Mouse (Mus musculus) neural tube, embryonic 11.5 days (tissue): Measurements from ENCODE around the gene Fcgr4. TPM values are rescaled to one million over a fixed set of nuclear protein-coding genes. Genes with fewer than 3 reads are reported as not detected.
"Not testable (repeated sequence)": the region's sequence is repeated elsewhere in the genome, so short reads cannot be mapped to it uniquely, and the experiment has no call there.

Experiments
- ATAC-seq: fragments of 200-750 bp; cut with Nextera tagmentation; 2 replicates; pipeline ENCODE4 v1.8.0; 2017; ENCODE audit warnings: moderate number of reproducible peaks, mild to moderate bottlenecking, moderate TSS enrichment, moderate library complexity; ENCODE audit not compliant: insufficient read depth, low FRiP score, low TSS enrichment
- DNase-seq: peaks from one replicate; pipeline ENCODE4 v3.0.0-alpha.2; 2015; ENCODE audit warnings: low spot score
- H3K27ac ChIP-seq: fragments of 300-500 bp; sonication (generic); 2 replicates; pipeline ENCODE4 v1.5.1; 2014; ENCODE audit warnings: low read depth, mild to moderate bottlenecking, low read length
- H3K27me3 ChIP-seq: fragments of 300-500 bp; sonication (generic); 2 replicates; pipeline ENCODE4 v1.6.1; 2014; ENCODE audit warnings: mild to moderate bottlenecking, low read length, mixed read lengths; ENCODE audit not compliant: control insufficient read depth, insufficient read depth
- H3K36me3 ChIP-seq: fragments of 300-500 bp; sonication (generic); 2 replicates; pipeline ENCODE4 v1.6.1; 2014; ENCODE audit warnings: mild to moderate bottlenecking, low read length, moderate library complexity, mixed read lengths; ENCODE audit not compliant: control insufficient read depth, insufficient read depth
- H3K4me1 ChIP-seq: fragments of 300-500 bp; sonication (generic); 2 replicates; pipeline ENCODE4 v1.6.1; 2014; ENCODE audit warnings: low read length, mixed read lengths; ENCODE audit not compliant: control insufficient read depth, insufficient read depth
- H3K4me2 ChIP-seq: fragments of 300-500 bp; sonication (generic); 2 replicates; pipeline ENCODE4 v1.6.1; 2014; ENCODE audit warnings: low read depth, mild to moderate bottlenecking, moderate library complexity
- H3K4me3 ChIP-seq: fragments of 300-500 bp; sonication (generic); 2 replicates; pipeline ENCODE4 v1.5.1; 2014; ENCODE audit warnings: low read depth, low read length
- H3K9ac ChIP-seq: fragments of 300-500 bp; sonication (generic); 2 replicates; pipeline ENCODE4 v1.6.1; 2014; ENCODE audit warnings: mild to moderate bottlenecking, low read length
- H3K9me3 ChIP-seq: fragments of 300-500 bp; sonication (generic); 2 replicates; pipeline ENCODE4 v1.6.1; 2016; ENCODE audit warnings: low read length; ENCODE audit not compliant: control insufficient read depth
- WGBS: fragments of 180-500 bp; shearing (Covaris S2); extraction: QIAGEN DNeasy Blood & Tissue Kit; methylation state at CpG from one replicate; pipeline ENCODE4 v1.1.7; 2014; 5-methylcytosine and 5-hydroxymethylcytosine counted together
- polyA plus RNA-seq: library from polyadenylated mRNA; unstranded; fragments of >200 nt; fragmentation: Nextera tagmentation; extraction: Ambion mirVana; gene quantifications from 2 replicates; pipeline ENCODE4 v1.2.1, GENCODE M21; 2014

Gene Fcgr4
- 0.19 and 0.26 TPM in 2 replicates for polyA plus RNA-seq

- no peaks in the 10 kb centered on the region for H3K36me3 ChIP-seq
- ATAC-seq = no peak
- H3K4me1 ChIP-seq = no peaks in the 10 kb centered on the region
- H3K9ac ChIP-seq = no peak within 1 kb of the TSS
- H3K27me3 ChIP-seq = no peaks in the 10 kb centered on the region
- H3K4me2 ChIP-seq = no peak within 1 kb of the TSS
- no peak within 1 kb of the TSS for H3K4me3 ChIP-seq
- no peak for DNase-seq
- no peaks in the 10 kb centered on the region for H3K9me3 ChIP-seq
- WGBS = 94% methylated on average over 2 of the region's 2 CpGs
- no peak within 1 kb of the TSS for H3K27ac ChIP-seq
Observed at GRCm38 (mm10) chr1:171018737-171019136, at the start of gene Fcgr4. TSS of gene Fcgr4 (plus strand) at chr1:171018920.

DNA sequence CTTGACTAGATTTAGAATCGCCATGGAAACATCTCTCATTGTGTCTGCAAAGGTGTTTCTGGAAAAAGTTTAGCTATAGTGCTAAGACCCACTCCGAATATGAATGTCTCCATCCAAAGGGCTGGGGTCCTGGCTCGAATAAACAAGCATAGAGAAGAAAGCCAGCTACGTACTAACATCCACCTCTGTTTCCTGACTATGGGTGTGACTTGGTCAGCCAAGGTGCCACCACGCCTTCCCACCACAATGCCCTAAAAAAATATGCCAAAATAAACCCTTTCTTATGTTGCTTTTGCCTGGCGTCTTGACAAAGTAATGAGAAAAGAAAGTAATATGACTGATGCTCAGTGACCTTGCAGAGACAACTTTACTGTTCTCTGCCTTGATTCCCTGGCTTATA is 46.2 kb upstream of the Fcgr4 start:
- 83% methylated on average over 6 of the region's 6 CpGs for WGBS
- H3K4me2 ChIP-seq = no peak overlapping the region
- H3K9me3 ChIP-seq = no peaks in the 10 kb centered on the region
- no peaks in the 10 kb centered on the region for H3K27me3 ChIP-seq
- ATAC-seq (no peak), DNase-seq (no peak)
- H3K36me3 ChIP-seq = no peaks in the 10 kb centered on the region
- no peaks in the 10 kb centered on the region for H3K4me1 ChIP-seq
- H3K27ac ChIP-seq = no peak overlapping the region
- no peak overlapping the region for H3K4me3 ChIP-seq
- H3K9ac ChIP-seq = no peak overlapping the region

GRCm38 (mm10) chr1:170972936-170973335 is 45.8 kb upstream of the Fcgr4 start:
- no peaks in the 10 kb centered on the region for H3K9me3 ChIP-seq
- no peaks in the 10 kb centered on the region for H3K36me3 ChIP-seq
- WGBS = 87% methylated on average over 4 of the region's 4 CpGs

DNA sequence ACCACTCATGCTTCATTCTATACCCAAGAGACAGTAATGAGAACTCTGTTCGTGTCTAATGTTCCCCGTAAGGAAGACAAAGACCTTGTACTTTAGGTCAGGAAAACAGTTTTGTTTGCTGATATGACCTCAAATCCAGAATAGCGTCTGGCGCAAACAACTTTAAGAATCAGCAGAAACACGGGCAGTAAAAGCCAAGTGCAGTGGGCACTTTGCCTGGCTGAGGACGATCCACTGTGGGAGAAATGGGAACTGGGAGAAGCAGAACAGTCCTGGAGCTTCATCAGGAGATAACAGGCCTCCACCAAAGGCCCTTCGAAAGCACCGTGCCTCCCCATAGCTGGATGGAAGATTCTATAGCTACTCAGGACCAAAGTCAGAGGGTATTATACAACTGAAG is 44.5 kb upstream of the Fcgr4 start:
- no peak overlapping the region for H3K4me2 ChIP-seq
- DNase-seq (no peak), ATAC-seq (no peak)
- no peaks in the 10 kb centered on the region for H3K36me3 ChIP-seq
- no peak overlapping the region for H3K9ac ChIP-seq
- H3K4me1 ChIP-seq = no peaks in the 10 kb centered on the region
- H3K27me3 ChIP-seq = no peaks in the 10 kb centered on the region
- WGBS = 88% methylated on average over 8 of the region's 8 CpGs
- no peak overlapping the region for H3K4me3 ChIP-seq
- no peak overlapping the region for H3K27ac ChIP-seq
- H3K9me3 ChIP-seq = no peaks in the 10 kb centered on the region

More at GRCm38 (mm10) chr1:170972936-170973335, 45.8 kb upstream of the Fcgr4 start:
- Histone ChIP-seq H3K9ac (no peak overlapping the region), H3K27me3 (no peaks in the 10 kb centered on the region), H3K4me3 (no peak overlapping the region), H3K4me2 (no peak overlapping the region), H3K27ac (no peak overlapping the region), H3K4me1 (no peaks in the 10 kb centered on the region)
- ATAC-seq = no peak
- DNase-seq = no peak

DNA sequence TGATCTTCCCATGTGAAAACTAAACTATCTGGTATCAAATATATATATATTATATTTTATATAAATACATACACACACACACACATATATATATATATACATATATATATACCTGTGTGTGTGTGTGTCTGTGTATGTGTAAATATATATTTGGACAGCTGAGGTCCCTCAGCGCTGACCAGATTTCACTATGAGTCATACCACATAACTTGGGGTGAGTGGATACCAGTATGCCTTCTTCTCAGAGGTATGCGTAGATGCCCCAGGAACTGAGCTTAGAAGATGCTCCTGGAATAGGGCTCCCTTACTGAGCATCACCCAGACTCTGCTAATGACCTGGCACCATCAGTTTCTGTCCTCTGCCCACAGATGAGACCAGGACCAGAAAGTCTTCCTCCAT is 44.0 kb upstream of the Fcgr4 start:
- Histone ChIP-seq H3K4me1 (no peaks in the 10 kb centered on the region), H3K9ac (no peak overlapping the region), H3K27me3 (no peaks in the 10 kb centered on the region), H3K4me2 (no peak overlapping the region), H3K9me3 (no peaks in the 10 kb centered on the region), H3K4me3 (no peak overlapping the region), H3K36me3 (no peaks in the 10 kb centered on the region), H3K27ac (no peak overlapping the region)
- 95% methylated on average over 2 of the region's 2 CpGs for WGBS
- DNase-seq = no peak
- ATAC-seq = no peak

GRCm38 (mm10) chr1:170975350-170975749 is 43.4 kb upstream of the Fcgr4 start:
- not testable (repeated sequence) for H3K4me3 ChIP-seq, ATAC-seq, H3K4me1 ChIP-seq, H3K9me3 ChIP-seq, DNase-seq, H3K4me2 ChIP-seq, H3K27ac ChIP-seq, H3K27me3 ChIP-seq, H3K36me3 ChIP-seq, H3K9ac ChIP-seq
- WGBS = 84% methylated on average over 2 of the region's 2 CpGs

- DNase-seq (no peak), ATAC-seq (no peak)
- Histone ChIP-seq H3K9ac (no peak overlapping the region), H3K4me2 (no peak overlapping the region), H3K27me3 (no peaks in the 10 kb centered on the region), H3K4me3 (no peak overlapping the region), H3K9me3 (no peaks in the 10 kb centered on the region), H3K27ac (no peak overlapping the region), H3K36me3 (no peaks in the 10 kb centered on the region), H3K4me1 (no peaks in the 10 kb centered on the region)
- WGBS = 74% methylated on average over 7 of the region's 7 CpGs
Observed at GRCm38 (mm10) chr1:170975751-170976161, 43.0 kb upstream of the Fcgr4 start.

- WGBS = 90% methylated on average over 5 of the region's 5 CpGs
- Histone ChIP-seq H3K36me3 (no peaks in the 10 kb centered on the region), H3K4me1 (no peaks in the 10 kb centered on the region), H3K9ac (no peak within 1 kb of the TSS), H3K9me3 (no peaks in the 10 kb centered on the region), H3K4me3 (no peak within 1 kb of the TSS), H3K4me2 (no peak within 1 kb of the TSS), H3K27me3 (no peaks in the 10 kb centered on the region), H3K27ac (no peak within 1 kb of the TSS)
- ATAC-seq (no peak), DNase-seq (no peak)
Observed at GRCm38 (mm10) chr1:170976447-170976846, 42.3 kb upstream of the Fcgr4 start, which contains the start of gene Fcgr2b. TSS of gene Fcgr2b (minus strand) at chr1:170976547.

- no peak overlapping the region for H3K4me3 ChIP-seq
- H3K9ac ChIP-seq = no peak overlapping the region
- H3K27me3 ChIP-seq = no peaks in the 10 kb centered on the region
- DNase-seq (no peak), ATAC-seq (no peak)
- no peak overlapping the region for H3K4me2 ChIP-seq
- no peaks in the 10 kb centered on the region for H3K4me1 ChIP-seq
- H3K36me3 ChIP-seq = no peaks in the 10 kb centered on the region
- 81% methylated on average over 4 of the region's 4 CpGs for WGBS
- no peaks in the 10 kb centered on the region for H3K9me3 ChIP-seq
- no peak overlapping the region for H3K27ac ChIP-seq
Observed at GRCm38 (mm10) chr1:170978601-170979000, 40.1 kb upstream of the Fcgr4 start.
